Mouse (Mus musculus): ENCODE measurements around the gene Izumo4.

The Izumo4 gene

GRCm38 (mm10) chr10:80701721-80702535 is at the start of gene Izumo4, which contains the start of gene Mob3a:
TSS of gene Izumo4 (plus strand) at chr10:80702184.
TSS of gene Mob3a (minus strand) at chr10:80701977.
- POLR2A ChIA-PET, result interaction anchor here (0.6 to 9.4 kb wide), 70 partner anchors 10 to 597 kb away, joined by 3 to 124 read pairs (median 4); partner anchors contain the start of genes Ap3d1 (in 3 of the 4), Abhd17a (in 2 of the 4), Map2k2 (in 2 of the 4) and Mknk2 (in 2 of the 4)

GRCm38 (mm10) chr10:80653156-80653720 is 48.7 kb upstream of the Izumo4 start:
- ChIA-PET POLR2A (interaction anchor here in 3 of 4 experiments (0.9 to 33.3 kb wide), 24 partner anchors 10 to 486 kb away, joined by 3 to 944 read pairs (median 5); partner anchors contain the start of genes Csnk1g2 (in 2 of the 3), Mknk2 (in 2 of the 3) and Abhd17a (in 1 of the 3)), CTCF (interaction anchor here in 3 of 4 experiments (0.6 to 2.1 kb wide), 11 partner anchors 8 to 147 kb away, joined by 3 to 9 read pairs (median 4); partner anchors contain the start of gene Abhd17a (in 1 of the 3))

More at GRCm38 (mm10) chr10:80701721-80702535, at the start of gene Izumo4, which contains the start of gene Mob3a:
- CTCF ChIA-PET, result interaction anchor here in 3 of 4 experiments (0.5 to 1.5 kb wide), 17 partner anchors 14 to 313 kb away, joined by 3 to 5 read pairs (median 4); partner anchors contain the start of genes Gadd45b (in 1 of the 3) and Gng7 (in 1 of the 3)

GRCm38 (mm10) chr10:80654866-80655265 is 47.1 kb upstream of the Izumo4 start:
- POLR2A ChIA-PET, result interaction anchor here (0.6 to 33.3 kb wide), 17 partner anchors 10 to 99 kb away, joined by 3 to 944 read pairs (median 5); partner anchors contain the start of genes Mknk2 (in 2 of the 4), Abhd17a (in 1 of the 4) and Csnk1g2 (in 1 of the 4)
- CTCF ChIA-PET, result interaction anchor here in 1 of 4 experiments (1.6 kb wide), 1 partner anchor 10 kb away, joined by 9 read pairs; no protein-coding TSS in a partner anchor

- ChIA-PET POLR2A (interaction anchor here (1.1 to 33.3 kb wide), 8 partner anchors 15 to 65 kb away, joined by 3 to 944 read pairs (median 16); partner anchors contain the start of genes Mknk2 (in 2 of the 4) and Abhd17a (in 1 of the 4)), CTCF (no interaction called here)
Measured at GRCm38 (mm10) chr10:80655406-80656129, 46.4 kb upstream of the Izumo4 start.

GRCm38 (mm10) chr10:80656130-80656862 is 45.7 kb upstream of the Izumo4 start:
- CTCF ChIA-PET, result interaction anchor here in 1 of 4 experiments (5.3 kb wide), 1 partner anchor 20 kb away, joined by 74 read pairs; the partner anchor contains the start of gene Mknk2
- POLR2A ChIA-PET, result interaction anchor here in 2 of 4 experiments (0.7 to 33.3 kb wide), 9 partner anchors 15 to 225 kb away, joined by 3 to 944 read pairs (median 5); partner anchors contain the start of genes Mknk2 (in 2 of the 2), Abhd17a (in 1 of the 2) and Csnk1g2 (in 1 of the 2)

- ChIA-PET CTCF (interaction anchor here in 3 of 4 experiments (0.7 to 5.3 kb wide), 8 partner anchors 19 to 118 kb away, joined by 3 to 74 read pairs (median 4); partner anchors contain the start of genes Abhd17a (in 1 of the 3), Atp8b3 (in 1 of the 3), Klf16 (in 1 of the 3) and Mknk2 (in 1 of the 3)), POLR2A (interaction anchor here in 3 of 4 experiments (0.7 to 33.3 kb wide), 16 partner anchors 15 to 224 kb away, joined by 3 to 944 read pairs (median 5); partner anchors contain the start of genes Csnk1g2 (in 2 of the 3), Mknk2 (in 2 of the 3), Abhd17a (in 1 of the 3) and Ap3d1 (in 1 of the 3))
Measured at GRCm38 (mm10) chr10:80656863-80657623, 44.9 kb upstream of the Izumo4 start, which contains the start of gene Btbd2. TSS of gene Btbd2 (minus strand) at chr10:80657071.

- CTCF ChIA-PET, result interaction anchor here (0.5 to 5.3 kb wide), 25 partner anchors 9 to 1970 kb away, joined by 3 to 74 read pairs (median 4); partner anchors contain the start of genes Atp8b3 (in 2 of the 4), Klf16 (in 2 of the 4), Mknk2 (in 2 of the 4) and Abhd17a (in 1 of the 4)
- POLR2A ChIA-PET, result interaction anchor here (0.6 to 33.3 kb wide), 26 partner anchors 10 to 271 kb away, joined by 3 to 944 read pairs (median 5); partner anchors contain the start of genes Csnk1g2 (in 2 of the 4), Mknk2 (in 2 of the 4), Rexo1 (in 2 of the 4) and Abhd17a (in 1 of the 4)
Measured at GRCm38 (mm10) chr10:80658194-80658840, 43.7 kb upstream of the Izumo4 start.

- CTCF ChIA-PET, result interaction anchor here (0.5 to 5.3 kb wide), 34 partner anchors 8 to 1969 kb away, joined by 3 to 74 read pairs (median 4); partner anchors contain the start of genes Mknk2 (in 3 of the 4), Atp8b3 (in 2 of the 4), Klf16 (in 2 of the 4) and Abhd17a (in 1 of the 4)
- POLR2A ChIA-PET, result interaction anchor here (0.8 to 33.3 kb wide), 20 partner anchors 13 to 271 kb away, joined by 3 to 944 read pairs (median 6); partner anchors contain the start of genes Ap3d1 (in 2 of the 4), Mknk2 (in 2 of the 4), Abhd17a (in 1 of the 4) and Csnk1g2 (in 1 of the 4)
Measured at GRCm38 (mm10) chr10:80658841-80659202, 43.2 kb upstream of the Izumo4 start.

GRCm38 (mm10) chr10:80659213-80659612 is 42.8 kb upstream of the Izumo4 start:
- ChIA-PET CTCF (interaction anchor here (0.5 to 5.3 kb wide), 30 partner anchors 9 to 271 kb away, joined by 3 to 74 read pairs (median 4); partner anchors contain the start of genes Mknk2 (in 3 of the 4), Atp8b3 (in 2 of the 4), Abhd17a (in 1 of the 4) and Klf16 (in 1 of the 4)), POLR2A (interaction anchor here (0.8 to 33.3 kb wide), 17 partner anchors 12 to 270 kb away, joined by 3 to 944 read pairs (median 7); partner anchors contain the start of genes Ap3d1 (in 2 of the 4), Mknk2 (in 2 of the 4), Abhd17a (in 1 of the 4) and Csnk1g2 (in 1 of the 4))

- POLR2A ChIA-PET, result interaction anchor here (0.6 to 33.3 kb wide), 46 partner anchors 11 to 493 kb away, joined by 3 to 944 read pairs (median 4); partner anchors contain the start of genes Adat3 (in 2 of the 4), Csnk1g2 (in 2 of the 4), Gadd45b (in 2 of the 4) and Klf16 (in 2 of the 4)
- CTCF ChIA-PET, result interaction anchor here (0.6 to 5.3 kb wide), 79 partner anchors 8 to 628 kb away, joined by 3 to 74 read pairs (median 5); partner anchors contain the start of genes Abhd17a (in 2 of the 4), Atp8b3 (in 2 of the 4), Csnk1g2 (in 2 of the 4) and Mknk2 (in 2 of the 4)
Measured at GRCm38 (mm10) chr10:80661149-80661548, 40.8 kb upstream of the Izumo4 start.

GRCm38 (mm10) chr10:80663485-80664196 is 38.3 kb upstream of the Izumo4 start:
- ChIA-PET POLR2A (interaction anchor here in 3 of 4 experiments (0.8 to 33.3 kb wide), 14 partner anchors 8 to 295 kb away, joined by 3 to 944 read pairs (median 10); partner anchors contain the start of genes Csnk1g2 (in 2 of the 3), Mknk2 (in 2 of the 3), Abhd17a (in 1 of the 3) and Btbd2 (in 1 of the 3)), CTCF (no interaction called here)

- POLR2A ChIA-PET, result interaction anchor here (0.6 to 33.3 kb wide), 30 partner anchors 7 to 746 kb away, joined by 3 to 944 read pairs (median 4); partner anchors contain the start of genes Abhd17a (in 2 of the 4), Csnk1g2 (in 2 of the 4), Mknk2 (in 2 of the 4) and Rexo1 (in 2 of the 4)
Measured at GRCm38 (mm10) chr10:80664197-80665015, 37.6 kb upstream of the Izumo4 start.

More at GRCm38 (mm10) chr10:80664197-80665015, 37.6 kb upstream of the Izumo4 start:
- CTCF ChIA-PET, result interaction anchor here in 3 of 4 experiments (0.6 to 1.3 kb wide), 13 partner anchors 10 to 291 kb away, joined by 3 to 9 read pairs (median 4); partner anchors contain the start of genes Atp8b3 (in 1 of the 3) and Rexo1 (in 1 of the 3)

All from embryonic stem cell, embryonic (primary cell).